Mouse (Mus musculus) heart, embryonic 15.5 days (tissue): Measurements from ENCODE around the gene Tmem151a. TPM values are rescaled to one million over a fixed set of nuclear protein-coding genes. Genes with fewer than 3 reads are reported as not detected.

Experiments used
- ATAC-seq: fragments of 200-750 bp; cut with Nextera tagmentation; replicated peaks from 2 replicates; pipeline ENCODE4 v1.8.0; 2017; ENCODE audit warnings: low read depth, moderate TSS enrichment; ENCODE audit not compliant: insufficient number of reproducible peaks, insufficient read depth, low FRiP score
- H3K27ac ChIP-seq: fragments of 300-500 bp; sonication (generic); 2 replicates; pipeline ENCODE4 v1.5.1; 2015; ENCODE audit warnings: mild to moderate bottlenecking, inconsistent platforms
- H3K27me3 ChIP-seq: fragments of 300-500 bp; sonication (generic); 2 replicates; pipeline ENCODE4 v1.6.1; 2015; ENCODE audit warnings: inconsistent platforms
- H3K36me3 ChIP-seq: fragments of 300-500 bp; sonication (generic); 2 replicates; pipeline ENCODE4 v1.6.1; 2015; ENCODE audit warnings: mild to moderate bottlenecking, inconsistent platforms
- H3K4me1 ChIP-seq: fragments of 300-500 bp; sonication (generic); replicated peaks from 2 replicates; pipeline ENCODE4 v1.6.1; 2015; ENCODE audit warnings: inconsistent platforms
- H3K4me2 ChIP-seq: fragments of 300-500 bp; sonication (generic); 2 replicates; pipeline ENCODE4 v1.6.1; 2015; ENCODE audit warnings: inconsistent platforms, mild to moderate bottlenecking, moderate library complexity
- H3K4me3 ChIP-seq: fragments of 300-500 bp; sonication (generic); 2 replicates; pipeline ENCODE4 v1.5.1; 2015; ENCODE audit warnings: mild to moderate bottlenecking, inconsistent platforms
- H3K9ac ChIP-seq: fragments of 300-500 bp; sonication (generic); 2 replicates; pipeline ENCODE4 v1.6.1; 2015; ENCODE audit warnings: mild to moderate bottlenecking, inconsistent platforms
- H3K9me3 ChIP-seq: fragments of 300-500 bp; sonication (generic); replicated peaks from 2 replicates; pipeline ENCODE4 v1.6.1; 2016; ENCODE audit warnings: inconsistent platforms
- WGBS: fragments of 180-500 bp; shearing (Covaris S2); methylation state at CpG from one replicate; pipeline ENCODE4 v1.1.7; 2015; ENCODE audit warnings: mixed read lengths; 5-methylcytosine and 5-hydroxymethylcytosine counted together
- polyA plus RNA-seq: library from polyadenylated mRNA; unstranded; fragments of >200 nt; fragmentation: Nextera tagmentation; extraction: Ambion mirVana; gene quantifications from 2 replicates; pipeline ENCODE4 v1.2.1, GENCODE M21; 2015

Gene Tmem151a
- polyA plus RNA-seq, 1 experiment from 2014 or later = 3.0 TPM

DNA sequence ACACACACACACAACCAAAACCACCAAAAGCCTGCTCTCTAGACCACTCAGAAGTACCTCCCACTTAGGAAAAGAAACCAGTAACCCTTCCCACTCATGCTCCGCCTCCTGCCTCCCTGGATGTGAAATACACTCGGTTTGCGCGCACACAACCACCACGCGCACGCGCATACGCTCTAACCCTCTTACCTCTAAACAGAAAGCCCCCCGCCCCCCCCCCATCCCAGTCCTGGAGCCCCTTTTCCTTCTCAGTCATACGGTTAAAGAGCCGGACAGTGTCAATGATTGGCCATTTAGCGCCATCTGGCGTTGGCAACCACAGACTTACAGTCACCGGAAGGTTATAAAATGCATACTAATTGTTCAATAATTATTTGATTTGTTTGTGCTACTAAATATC is 12.3 kb downstream of the Tmem151a start:
- H3K9ac ChIP-seq = no peak overlapping the region
- no peak for ATAC-seq
- no peaks in the 10 kb centered on the region for H3K36me3 ChIP-seq
- H3K27ac ChIP-seq = peak overlapping the region; percentile 67; the same call in 1 of the 2 replicates
- H3K9me3 ChIP-seq = no peaks in the 10 kb centered on the region
- H3K4me2 ChIP-seq = peak overlapping the region; percentile 94
- peaks cover 39% of the 10 kb centered on the region for H3K27me3 ChIP-seq
- H3K4me3 ChIP-seq = peak overlapping the region; percentile 51
- WGBS = 1% methylated on average over 15 of the region's 15 CpGs
- peaks cover 40% of the 10 kb centered on the region for H3K4me1 ChIP-seq

DNA sequence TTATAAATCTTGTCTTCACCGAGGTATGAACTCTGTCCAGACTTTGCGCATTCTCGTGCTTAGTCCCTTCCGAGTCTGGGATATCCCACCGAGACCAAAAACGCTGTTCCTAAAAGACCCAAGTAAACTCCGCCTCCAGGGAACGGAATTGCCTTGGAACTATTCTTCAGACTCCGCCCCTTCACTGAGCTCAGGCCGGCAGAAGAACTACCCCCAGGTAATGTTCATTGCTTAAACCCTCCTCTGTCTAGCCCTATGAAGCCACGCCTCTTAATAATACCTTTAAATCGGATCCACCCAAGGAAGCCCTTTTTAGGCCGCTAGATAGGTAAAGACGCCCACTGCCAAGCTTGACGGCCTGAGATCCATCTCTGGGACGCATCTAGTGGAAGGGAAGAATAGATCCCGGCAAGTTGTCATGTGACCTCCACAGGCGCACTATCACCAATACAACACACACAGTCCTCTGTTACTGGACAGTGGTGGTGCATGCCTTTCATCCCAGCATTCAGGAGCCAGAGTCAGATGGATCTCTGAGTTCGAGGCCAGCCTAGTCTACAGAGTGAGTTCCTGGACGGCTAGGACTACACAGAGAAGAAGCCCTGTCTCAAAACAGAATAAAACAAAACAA is 12.8 kb downstream of the Tmem151a start:
- H3K4me2 ChIP-seq = peak overlapping the region; percentile 94
- H3K27ac ChIP-seq = peak overlapping the region; percentile 67; the same call in 1 of the 2 replicates
- H3K27me3 ChIP-seq = peaks cover 39% of the 10 kb centered on the region
- ATAC-seq = no peak
- peak overlapping the region; percentile 51 for H3K4me3 ChIP-seq
- WGBS = 2% methylated on average over 20 of the region's 20 CpGs
- peaks cover 45% of the 10 kb centered on the region for H3K4me1 ChIP-seq
- H3K9ac ChIP-seq = 0 out of 2 replicates have a peak overlapping the region, but pooled peaks have one; percentile 34
- no peaks in the 10 kb centered on the region for H3K9me3 ChIP-seq
- H3K36me3 ChIP-seq = no peaks in the 10 kb centered on the region

DNA sequence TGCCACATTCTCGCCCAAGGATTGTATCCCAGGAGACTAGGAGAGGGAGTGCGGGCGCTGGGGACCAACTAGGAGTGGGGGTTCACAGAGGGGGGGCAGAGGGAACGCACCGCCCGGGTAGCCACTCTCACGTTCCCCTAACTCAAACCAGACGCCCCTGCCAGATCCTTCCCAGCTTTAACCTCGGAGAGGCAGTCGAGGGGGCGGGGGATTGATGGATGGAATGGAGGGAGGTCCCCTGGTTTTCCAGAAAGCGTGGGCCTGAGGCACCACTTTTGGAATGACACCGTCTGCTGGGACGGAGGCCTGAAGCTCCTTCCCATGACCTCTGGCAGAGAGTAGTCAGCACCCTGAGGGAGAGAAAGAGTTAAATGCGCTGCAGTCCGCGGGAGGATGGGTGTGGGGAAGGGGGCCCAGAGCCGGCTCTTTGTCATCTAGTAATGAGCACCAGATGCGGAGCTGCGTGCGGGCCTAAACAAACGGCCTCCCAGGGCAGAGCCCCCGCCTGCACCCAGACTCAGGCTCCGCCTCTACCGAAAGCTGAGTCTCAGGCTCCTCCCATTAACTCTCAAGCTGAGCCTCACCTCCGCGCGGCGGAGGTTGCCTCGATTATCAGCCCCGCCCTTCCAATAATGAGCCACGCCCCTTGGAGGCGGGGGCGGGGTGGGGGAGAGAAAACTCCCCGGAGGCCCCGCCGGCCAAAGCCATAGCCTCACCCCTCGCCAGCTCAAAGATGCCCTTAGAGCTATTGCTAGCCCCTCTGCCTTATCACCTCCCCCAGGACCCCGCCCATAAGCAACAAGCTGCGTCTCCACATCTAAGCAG is 13.6 kb downstream of the Tmem151a start:
- peak overlapping the region; percentile 51 for H3K4me3 ChIP-seq
- H3K4me1 ChIP-seq = peaks cover 52% of the 10 kb centered on the region
- peak; percentile 65 for ATAC-seq

DNA sequence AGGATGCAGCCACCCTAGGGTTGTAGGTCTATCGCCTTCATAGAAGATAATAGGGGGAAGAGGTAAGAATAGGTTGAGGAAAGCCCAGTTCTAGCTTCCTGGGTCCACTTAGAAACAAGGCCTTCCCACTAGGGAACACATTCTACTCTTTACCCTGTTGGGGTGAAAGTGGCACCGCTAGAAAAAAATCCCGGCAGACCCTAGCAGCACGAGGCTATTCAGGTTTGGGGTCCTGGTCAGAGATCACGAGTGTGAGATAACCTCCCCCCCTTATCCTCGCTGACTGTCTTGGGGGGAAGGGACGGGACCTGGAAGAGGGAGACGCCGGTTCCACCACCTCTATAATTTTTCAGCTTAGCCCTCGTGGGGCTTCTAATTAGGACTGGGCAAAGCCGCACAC is 14.3 kb downstream of the Tmem151a start:
- Histone ChIP-seq H3K36me3 (no peaks in the 10 kb centered on the region), H3K4me1 (peaks cover 53% of the 10 kb centered on the region), H3K9ac (peak overlapping the region; percentile 34; the same call in 1 of the 2 replicates), H3K27ac (peak overlapping the region; percentile 67), H3K9me3 (no peaks in the 10 kb centered on the region), H3K27me3 (peaks cover 39% of the 10 kb centered on the region), H3K4me2 (peak overlapping the region; percentile 94), H3K4me3 (peak overlapping the region; percentile 51)
- 18% methylated on average over 11 of the region's 11 CpGs for WGBS
- no peak for ATAC-seq

More for the DNA sequence above, 13.6 kb downstream of the Tmem151a start:
- 3% methylated on average over 40 of the region's 40 CpGs for WGBS
- Histone ChIP-seq H3K27ac (peak overlapping the region; percentile 67), H3K4me2 (peak overlapping the region; percentile 94), H3K36me3 (no peaks in the 10 kb centered on the region), H3K9me3 (no peaks in the 10 kb centered on the region), H3K27me3 (peaks cover 39% of the 10 kb centered on the region), H3K9ac (peak overlapping the region; percentile 34)

GRCm38 (mm10) chr19:5069978-5070377 is 15.4 kb downstream of the Tmem151a start:
- Histone ChIP-seq H3K4me2 (peak overlapping the region; percentile 94), H3K4me3 (peak overlapping the region; percentile 17), H3K27ac (no peak overlapping the region), H3K4me1 (peaks cover 58% of the 10 kb centered on the region), H3K9me3 (no peaks in the 10 kb centered on the region), H3K36me3 (no peaks in the 10 kb centered on the region), H3K27me3 (peaks cover 39% of the 10 kb centered on the region), H3K9ac (no peak overlapping the region)
- WGBS = 80% methylated on average over 7 of the region's 7 CpGs
- ATAC-seq = no peak

GRCm38 (mm10) chr19:5069486-5069885 is 15.8 kb downstream of the Tmem151a start:
- ATAC-seq = no peak
- 84% methylated on average over 5 of the region's 5 CpGs for WGBS
- Histone ChIP-seq H3K9ac (no peak overlapping the region), H3K4me2 (peak overlapping the region; percentile 94), H3K27me3 (peaks cover 34% of the 10 kb centered on the region), H3K9me3 (no peaks in the 10 kb centered on the region), H3K27ac (no peak overlapping the region), H3K36me3 (no peaks in the 10 kb centered on the region), H3K4me3 (peak overlapping the region; percentile 49; the same call in 1 of the 2 replicates), H3K4me1 (peaks cover 59% of the 10 kb centered on the region)

- WGBS = 42% methylated on average over 21 of the region's 21 CpGs
- H3K4me2 ChIP-seq = peak overlapping the region; percentile 94
- H3K27ac ChIP-seq = no peak overlapping the region
- H3K9me3 ChIP-seq = no peaks in the 10 kb centered on the region
- peak overlapping the region; percentile 56 for H3K9ac ChIP-seq
- H3K36me3 ChIP-seq = no peaks in the 10 kb centered on the region
- H3K4me3 ChIP-seq = peak overlapping the region; percentile 49
- H3K27me3 ChIP-seq = peaks cover 31% of the 10 kb centered on the region
- peaks cover 59% of the 10 kb centered on the region for H3K4me1 ChIP-seq
- ATAC-seq = no peak
These were observed 16.6 kb downstream of the Tmem151a start for GRCm38 (mm10) chr19:5068570-5069234.

DNA sequence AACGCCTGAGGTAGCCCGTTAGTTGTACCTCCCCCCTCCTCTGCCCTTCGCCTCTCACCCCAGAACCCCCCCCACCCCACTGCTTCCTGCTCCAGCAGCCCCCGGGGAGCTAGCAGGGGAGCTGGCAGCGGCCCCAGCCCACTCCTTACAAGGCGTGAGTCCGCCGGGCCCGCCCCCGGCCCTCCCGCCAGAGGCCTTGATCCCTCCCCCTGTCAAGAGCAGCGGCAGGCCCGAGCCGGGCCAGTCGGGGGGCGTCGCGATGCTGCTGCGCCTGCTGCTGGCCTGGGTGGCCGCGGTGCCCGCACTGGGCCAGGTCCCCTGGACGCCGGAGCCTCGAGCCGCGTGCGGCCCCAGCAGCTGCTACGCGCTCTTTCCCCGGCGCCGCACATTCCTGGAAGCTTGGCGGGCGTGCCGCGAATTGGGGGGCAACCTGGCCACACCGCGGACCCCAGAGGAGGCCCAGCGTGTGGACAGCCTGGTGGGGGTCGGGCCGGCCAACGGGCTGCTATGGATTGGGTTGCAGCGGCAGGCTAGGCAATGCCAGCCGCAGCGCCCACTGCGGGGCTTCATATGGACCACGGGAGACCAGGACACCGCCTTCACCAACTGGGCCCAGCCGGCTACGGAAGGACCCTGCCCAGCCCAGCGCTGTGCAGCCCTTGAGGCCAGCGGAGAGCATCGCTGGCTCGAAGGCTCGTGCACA is 17.3 kb downstream of the Tmem151a start, which contains the start of gene Cd248:
Cd248 (plus strand) TSS at position 212 of the 703 bp plus-strand sequence.
- peak within 1 kb of the TSS; percentile 56 for H3K9ac ChIP-seq
- H3K4me3 ChIP-seq = peak within 1 kb of the TSS; percentile 49
- H3K36me3 ChIP-seq = no peaks in the 10 kb centered on the region
- ATAC-seq = peak; percentile 61
- H3K27ac ChIP-seq = peak within 1 kb of the TSS; percentile 71
- H3K4me1 ChIP-seq = peaks cover 58% of the 10 kb centered on the region
- under 1% methylated on average over 49 of the region's 56 CpGs for WGBS
- H3K27me3 ChIP-seq = peaks cover 31% of the 10 kb centered on the region
- peak within 1 kb of the TSS; percentile 94 for H3K4me2 ChIP-seq
- no peaks in the 10 kb centered on the region for H3K9me3 ChIP-seq

GRCm38 (mm10) chr19:5067040-5067799 is 18.1 kb downstream of the Tmem151a start:
- H3K4me1 ChIP-seq = peaks cover 50% of the 10 kb centered on the region
- no peaks in the 10 kb centered on the region for H3K9me3 ChIP-seq
- H3K4me2 ChIP-seq = peak overlapping the region; percentile 94
- 5% methylated on average over 15 of the region's 15 CpGs for WGBS
- no peaks in the 10 kb centered on the region for H3K36me3 ChIP-seq
- peaks cover 31% of the 10 kb centered on the region for H3K27me3 ChIP-seq
- peak overlapping the region; percentile 71 for H3K27ac ChIP-seq
- no peak; the same call in 1 of the 2 replicates for ATAC-seq
- H3K4me3 ChIP-seq = peak overlapping the region; percentile 49
- H3K9ac ChIP-seq = peak overlapping the region; percentile 56

DNA sequence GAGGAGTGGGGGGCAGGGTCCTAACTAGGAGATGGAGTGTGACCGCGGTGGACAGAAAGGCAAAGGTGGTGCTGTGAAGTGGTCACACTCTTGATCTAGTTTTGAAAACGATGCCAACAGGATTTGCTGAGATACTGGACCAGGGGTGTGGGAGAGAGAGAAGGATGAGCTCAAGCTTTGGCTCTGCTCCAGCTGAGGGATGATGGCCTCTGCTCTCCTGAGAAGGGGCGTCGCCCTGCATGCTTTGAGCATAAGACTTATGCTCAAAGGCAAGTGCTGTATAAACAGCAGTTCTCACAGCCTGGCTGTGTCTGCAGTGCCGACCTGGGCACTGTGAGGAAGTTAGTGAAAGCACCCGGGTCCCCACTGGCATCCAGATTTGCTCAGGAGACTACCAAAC is 20.2 kb downstream of the Tmem151a start:
- Histone ChIP-seq H3K27ac (no peak overlapping the region), H3K27me3 (peaks cover 18% of the 10 kb centered on the region), H3K4me2 (no peak overlapping the region), H3K36me3 (no peaks in the 10 kb centered on the region), H3K9me3 (no peaks in the 10 kb centered on the region), H3K4me3 (no peak overlapping the region), H3K4me1 (peaks cover 48% of the 10 kb centered on the region), H3K9ac (no peak overlapping the region)
- WGBS = 47% methylated on average over 7 of the region's 7 CpGs
- ATAC-seq = no peak
